Mouse (Mus musculus): ENCODE measurements around the gene Grhl1.

- no peak for TF ChIP-seq CTCF (IDR thresholded peaks at IDR 0.05; ENCODE audit: low read depth)
- no peak for TF ChIP-seq EP300 (IDR thresholded peaks at IDR 0.05; ENCODE audit: low read depth)
Measured at GRCm38 (mm10) chr12:24659923-24660322, 87.8 kb downstream of the Grhl1 start.
